In genomic region chr7:99025989-99026388, GRCm38 (mm10) we compare ENCODE assay signal across 20 mouse cellular contexts.
DNase-seq lines count a peak whose midpoint lies in the region; ATAC-seq lines count a peak whose summit lies in the region.
"Had no signal": no experiment of that assay in that cellular context is flagged by ENCODE, and none has a peak within 500 bp of the region (broad histone marks: within the 10 kb centered on the region; RNA-seq: fewer than 3 reads in every experiment).

No protein-coding gene starts in this region.

- intact Hi-C loops in heart, postnatal 14 days (cut with DNase I), result no loop called here

- no peak for ATAC-seq in heart, embryonic 13.5 days (ENCODE audit: extremely low read depth, insufficient number of reproducible peaks, low FRiP score, low TSS enrichment)
- ATAC-seq: forebrain, embryonic 15.5 days; hindbrain, postnatal 0 days; Patski had no signal

- H3K27ac ChIP-seq in heart, embryonic 13.5 days (replicated peaks), result no peak overlapping the region
- H3K27ac ChIP-seq: embryonic facial prominence, embryonic 12.5 days; forebrain, embryonic 15.5 days; hindbrain, embryonic 13.5 days; hindbrain, postnatal 0 days had no signal

- H3K9me3 ChIP-seq in heart, embryonic 13.5 days, result 0 out of 2 replicates have a peak, but pooled peaks cover 2% of the 10 kb centered on the region
- H3K9me3 ChIP-seq: embryonic facial prominence, embryonic 12.5 days; forebrain, embryonic 15.5 days; heart, embryonic 12.5 days; hindbrain, embryonic 13.5 days had no signal

- 0 out of 2 replicates have a peak overlapping the region, but pooled peaks have one; percentile 24 for H3K9ac ChIP-seq in heart, embryonic 13.5 days
- H3K9ac ChIP-seq: embryonic facial prominence, embryonic 12.5 days; forebrain, embryonic 15.5 days; heart, embryonic 12.5 days; hindbrain, embryonic 13.5 days had no signal

- peaks cover 37% of the 10 kb centered on the region for H3K4me1 ChIP-seq in heart, embryonic 13.5 days
- H3K4me1 ChIP-seq: forebrain, embryonic 15.5 days; hindbrain, embryonic 13.5 days had no signal

- H3K27me3 ChIP-seq in heart, embryonic 13.5 days (replicated peaks), result no peaks in the 10 kb centered on the region
- H3K27me3 ChIP-seq: CH12.LX; embryonic facial prominence, embryonic 12.5 days; forebrain, embryonic 15.5 days; heart, embryonic 12.5 days; hindbrain, embryonic 13.5 days; Patski had no signal

- H3K36me3 ChIP-seq in heart, embryonic 13.5 days, result 0 out of 2 replicates have a peak, but pooled peaks cover 4% of the 10 kb centered on the region
- H3K36me3 ChIP-seq: embryonic facial prominence, embryonic 12.5 days; forebrain, embryonic 15.5 days; hindbrain, embryonic 13.5 days had no signal

- no peak overlapping the region for H3K4me2 ChIP-seq in heart, embryonic 13.5 days
- H3K4me2 ChIP-seq: embryonic facial prominence, embryonic 12.5 days; forebrain, embryonic 15.5 days; heart, embryonic 12.5 days; hindbrain, embryonic 13.5 days had no signal

- 66% methylated on average over 10 of the region's 10 CpGs for WGBS in heart, embryonic 13.5 days

- no peak overlapping the region for H3K4me3 ChIP-seq in heart, embryonic 13.5 days
- H3K4me3 ChIP-seq: embryonic facial prominence, embryonic 12.5 days; forebrain, embryonic 15.5 days; gastrocnemius, adult 2 months; heart, embryonic 12.5 days; hindbrain, embryonic 13.5 days had no signal

- peak; percentile 41 to 42 for DNase-seq in cerebellum, adult 18-20 months
- no peak for DNase-seq in cerebellum, adult 11 months
- no peak for DNase-seq in heart, postnatal 14 days
- DNase-seq in brain, adult 2 months (ENCODE audit: low read depth, low spot score), result peak; percentile 51
- DNase-seq in cerebellum, adult 9-10 months, result peak; percentile 32
- DNase-seq in gastrocnemius, postnatal 10 days, result no peak
- DNase-seq: adrenal gland, adult 2 months; adrenal gland, postnatal 25 days; gastrocnemius, adult 2 months; gastrocnemius, postnatal 36 days; heart, adult 18-20 months; kidney, adult 11 months had no signal

Comparison
In these comparisons a context has a peak if more than half of its experiments do, and no peak if none do; other contexts are left out.
1. DNase-seq: peak in cerebellum, adult 18-20 months (2 of 2), brain, adult 2 months (single experiment) and cerebellum, adult 9-10 months (single experiment); none in cerebellum, adult 11 months (single experiment), heart, postnatal 14 days (0 of 2) and gastrocnemius, postnatal 10 days (single experiment).